In genomic region chr2:34771368-34772226, GRCm38 (mm10) we compare ENCODE assay signal across 7 mouse cellular contexts. TPM values are rescaled to one million over a fixed set of nuclear protein-coding genes. Genes with fewer than 3 reads are reported as not detected.
DNase-seq lines count a peak whose midpoint lies in the region; ATAC-seq lines count a peak whose summit lies in the region.

TSS of gene Hspa5 (plus strand) at chr2:34771970.

- H3K36me3 ChIP-seq in intestine, embryonic 16.5 days (ENCODE audit: control insufficient read depth, insufficient read depth, low read length) = peaks cover 24% of the 10 kb centered on the region
- H3K36me3 ChIP-seq in midbrain, embryonic 11.5 days (ENCODE audit: control insufficient read depth, insufficient read depth, low read length) = peaks cover 28% of the 10 kb centered on the region

- H3K4me1 ChIP-seq in intestine, embryonic 16.5 days (ENCODE audit: control insufficient read depth, insufficient read depth, low read length) = peaks cover 34% of the 10 kb centered on the region
- peaks cover 34% of the 10 kb centered on the region for H3K4me1 ChIP-seq in midbrain, embryonic 11.5 days (ENCODE audit: control insufficient read depth, insufficient read depth, low read length)

- H3K27me3 ChIP-seq in intestine, embryonic 16.5 days (replicated peaks; ENCODE audit: control insufficient read depth, insufficient read depth, low read length) = no peaks in the 10 kb centered on the region
- no peaks in the 10 kb centered on the region for H3K27me3 ChIP-seq in midbrain, embryonic 11.5 days (ENCODE audit: control insufficient read depth, insufficient read depth, low read length)

- peak within 1 kb of the TSS; percentile 95 for H3K4me3 ChIP-seq in intestine, embryonic 16.5 days (ENCODE audit: low read length)
- peak within 1 kb of the TSS; percentile 99 for H3K4me3 ChIP-seq in midbrain, embryonic 11.5 days (ENCODE audit: low read depth, low read length)

- peak; percentile 100 for DNase-seq in adrenal gland, adult 8-10 months
- peak; percentile 99 for DNase-seq in embryo, embryonic 9.5 days (ENCODE audit: extremely low spot score)
- peak; percentile 95 to 99 for DNase-seq in gastrocnemius, postnatal 4 days (ENCODE audit: low spot score in 2 of 2)
- DNase-seq in left cerebral cortex, postnatal 36 days (ENCODE audit: low spot score in 2 of 2) = peak; percentile 99
- peak; percentile 99 for DNase-seq in midbrain, embryonic 11.5 days (ENCODE audit: low spot score, missing footprints)
- DNase-seq in skeletal muscle tissue, adult 2 months (ENCODE audit: low read depth, low spot score) = peak; percentile 100

- peak within 1 kb of the TSS; percentile 93 for H3K27ac ChIP-seq in intestine, embryonic 16.5 days (ENCODE audit: low read length)
- peak within 1 kb of the TSS; percentile 86 for H3K27ac ChIP-seq in midbrain, embryonic 11.5 days (ENCODE audit: low read depth, low read length)

- peak; percentile 99 for ATAC-seq in intestine, embryonic 16.5 days
- peak; percentile 99 for ATAC-seq in midbrain, embryonic 11.5 days (ENCODE audit: low FRiP score)

- H3K9me3 ChIP-seq in intestine, embryonic 16.5 days (ENCODE audit: control insufficient read depth, low read length) = no peaks in the 10 kb centered on the region
- no peaks in the 10 kb centered on the region for H3K9me3 ChIP-seq in midbrain, embryonic 11.5 days (ENCODE audit: control insufficient read depth, low read length)

- H3K9ac ChIP-seq in intestine, embryonic 16.5 days (ENCODE audit: low read depth, low read length) = peak within 1 kb of the TSS; percentile 97
- H3K9ac ChIP-seq in midbrain, embryonic 11.5 days (ENCODE audit: low read length) = peak within 1 kb of the TSS; percentile 98

- WGBS in intestine, embryonic 16.5 days = under 1% methylated on average over 60 of the region's 60 CpGs
- under 1% methylated on average over 60 of the region's 60 CpGs for WGBS in midbrain, embryonic 11.5 days

- intact Hi-C loops in left cerebral cortex, postnatal 36 days (cut with DNase I) = loop anchor here (2.0 kb wide), 1 partner anchor 17 kb away; the partner anchor contains the start of gene Gapvd1

- H3K4me2 ChIP-seq in intestine, embryonic 16.5 days (ENCODE audit: low read depth, low read length) = peak within 1 kb of the TSS; percentile 63
- peak within 1 kb of the TSS; percentile 63 for H3K4me2 ChIP-seq in midbrain, embryonic 11.5 days

RNA-seq across cellular contexts. Expression of gene Hspa5, which starts in this region (rescaled TPM):
- 100 to 1,000 TPM; 553 to 818 (median 637) TPM for total RNA-seq in adrenal gland, adult 8-10 months (2022)
- total RNA-seq in gastrocnemius, postnatal 4 days (2021) = 100 to 1,000 TPM; 303 to 318 TPM
- polyA plus RNA-seq in intestine, embryonic 16.5 days (2015; fragmentation: Nextera tagmentation; extraction: Ambion mirVana) = 991 and 1,092 TPM in 2 replicates
- 100 to 1,000 TPM; 256 to 388 TPM for total RNA-seq in left cerebral cortex, postnatal 36 days (2021)
- polyA plus RNA-seq in midbrain, embryonic 11.5 days (2014; fragmentation: Nextera tagmentation; extraction: Ambion mirVana) = 846 and 849 TPM in 2 replicates

Comparison
In these comparisons a context has a peak if more than half of its experiments do, and no peak if none do; other contexts are left out.
1. Peak in every context shown above with its lines: DNase-seq, ATAC-seq, H3K4me3 ChIP-seq and H3K27ac ChIP-seq.